Mouse (Mus musculus): ENCODE results near the gene Pcolce.

DNA sequence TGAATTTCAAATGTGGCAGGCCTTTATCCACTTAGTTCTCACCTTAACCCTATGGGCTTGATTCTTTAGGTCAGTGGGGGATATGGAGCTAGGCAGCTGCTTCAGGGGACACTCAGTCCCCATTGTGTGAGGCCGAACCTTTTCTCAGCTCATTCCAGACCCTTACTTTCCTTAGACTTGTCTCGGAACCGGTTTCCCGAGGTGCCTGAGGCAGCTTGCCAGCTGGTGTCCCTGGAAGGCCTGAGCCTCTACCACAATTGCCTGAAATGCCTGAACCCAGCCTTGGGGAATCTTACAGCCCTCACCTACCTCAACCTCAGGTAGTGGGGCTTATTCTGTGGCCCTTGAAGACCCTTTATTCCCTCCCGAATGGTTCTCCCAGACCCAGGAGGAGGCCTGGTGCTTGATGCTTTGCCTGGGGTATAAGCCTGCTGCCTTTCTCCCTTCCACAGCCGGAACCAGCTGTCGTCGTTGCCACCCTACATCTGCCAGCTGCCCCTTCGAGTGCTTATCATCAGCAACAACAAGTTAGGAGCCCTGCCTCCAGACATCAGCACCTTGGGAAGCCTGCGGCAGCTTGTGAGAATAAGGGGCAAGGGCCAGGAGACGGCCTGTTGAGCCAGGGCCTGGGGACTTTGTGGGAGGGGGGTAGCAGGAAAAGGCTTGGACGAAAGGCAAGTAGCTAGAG, 20.0 kb upstream of the Pcolce start:
- TF ChIP-seq CTCF (IDR thresholded peaks at IDR 0.05; ENCODE audit: control insufficient read depth, insufficient read depth, insufficient read length) (no peak), CEBPB (IDR thresholded peaks at IDR 0.05; ENCODE audit: low read depth) (no peak)
